Mouse (Mus musculus): ENCODE data around the gene Dscaml1.

DNA sequence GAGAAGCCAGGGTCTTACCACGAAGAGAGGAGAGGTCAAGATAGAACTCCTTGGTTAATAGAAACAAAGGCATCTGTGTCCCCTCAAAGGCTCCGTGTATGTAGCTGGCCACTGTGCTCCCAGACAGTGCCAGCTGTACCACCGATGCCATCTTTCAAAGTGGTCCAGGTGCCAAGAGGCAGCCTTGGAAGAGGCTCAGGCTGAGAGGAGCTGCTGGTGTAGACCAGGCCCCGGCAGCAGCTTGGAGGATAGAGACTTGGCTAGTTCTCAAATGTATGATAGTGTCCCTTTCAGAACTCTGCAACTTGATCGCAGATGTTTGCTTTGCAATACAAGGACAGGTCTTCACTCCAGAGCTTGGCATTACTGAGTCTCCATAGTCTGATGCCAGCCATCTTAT lies 44.1 kb upstream of the Dscaml1 start:
- no peak for TF ChIP-seq POLR2A (IDR thresholded peaks at IDR 0.05; ENCODE audit: borderline replicate concordance, control insufficient read depth, low read depth, low read length)
- no peak for TF ChIP-seq CTCF (IDR thresholded peaks at IDR 0.05; ENCODE audit: control insufficient read depth, insufficient read depth, low read length)
